Mouse (Mus musculus) heart, postnatal 0 days (tissue): ENCODE data around the gene Edem2. TPM values are rescaled to one million over a fixed set of nuclear protein-coding genes. Genes with fewer than 3 reads are reported as not detected.

ENCODE experiments used
- ATAC-seq: fragments of 200-750 bp; cut with Nextera tagmentation; 2 replicates; pipeline ENCODE4 v1.8.0; 2017; ENCODE audit warnings: low read depth, moderate number of reproducible peaks, moderate library complexity; ENCODE audit not compliant: insufficient read depth
- DNase-seq: peaks from one replicate; pipeline ENCODE4 v3.0.0-alpha.2; 2016; ENCODE audit warnings: low spot score
- H3K27ac ChIP-seq: fragments of 300-500 bp; sonication (generic); 2 replicates; pipeline ENCODE4 v1.5.1; 2014; ENCODE audit warnings: low read depth, mild to moderate bottlenecking
- H3K27me3 ChIP-seq: fragments of 300-500 bp; sonication (generic); 2 replicates; pipeline ENCODE4 v1.6.1; 2014; ENCODE audit warnings: low read length, mixed read lengths; ENCODE audit not compliant: control insufficient read depth, insufficient read depth
- H3K36me3 ChIP-seq: fragments of 300-500 bp; sonication (generic); replicated peaks from 2 replicates; pipeline ENCODE4 v1.6.1; 2014; ENCODE audit warnings: low read length, mixed read lengths; ENCODE audit not compliant: control insufficient read depth, insufficient read depth
- H3K4me1 ChIP-seq: fragments of 300-500 bp; sonication (generic); 2 replicates; pipeline ENCODE4 v1.6.1; 2014; ENCODE audit warnings: antibody characterized with exemption; ENCODE audit not compliant: control insufficient read depth, insufficient read depth
- H3K4me2 ChIP-seq: fragments of 300-500 bp; sonication (generic); 2 replicates; pipeline ENCODE4 v1.6.1; 2014; ENCODE audit warnings: low read depth, mild to moderate bottlenecking, low read length, moderate library complexity
- H3K4me3 ChIP-seq: fragments of 300-500 bp; sonication (generic); 2 replicates; pipeline ENCODE4 v1.5.1; 2014; ENCODE audit warnings: low read depth, low read length
- H3K9ac ChIP-seq: fragments of 300-500 bp; sonication (generic); replicated peaks from 2 replicates; pipeline ENCODE4 v1.6.1; 2014; ENCODE audit warnings: low read depth, low read length, mixed read lengths
- H3K9me3 ChIP-seq: fragments of 300-500 bp; sonication (generic); replicated peaks from 2 replicates; pipeline ENCODE4 v1.6.1; 2016; ENCODE audit warnings: low read length; ENCODE audit not compliant: control insufficient read depth
- CTCF ChIP-seq: IDR thresholded peaks from 2 replicates; pipeline ENCODE4 v1.5.1; 2016; ENCODE audit warnings: antibody characterized with exemption, control low read depth, low read depth
- EP300 ChIP-seq: IDR thresholded peaks from 2 replicates; pipeline ENCODE4 v1.6.1; 2016; ENCODE audit warnings: antibody characterized with exemption, low read depth
- WGBS: fragments of 180-500 bp; shearing (Covaris S2); extraction: QIAGEN DNeasy Blood & Tissue Kit; methylation state at CpG from one replicate; pipeline ENCODE4 v1.1.7; 2014; 5-methylcytosine and 5-hydroxymethylcytosine counted together
- polyA plus RNA-seq: library from polyadenylated mRNA; unstranded; fragments of >200 nt; fragmentation: Nextera tagmentation; extraction: Ambion mirVana; gene quantifications from 2 replicates; pipeline ENCODE4 v1.2.1, GENCODE M21; 2015
- total RNA-seq: library from RNA; depleted of rRNA; stranded (reverse); fragments of >200 nt; gene quantifications from 2 replicates; pipeline ENCODE4 v1.2.3, GENCODE M21; 2014; ENCODE audit warnings: low replicate concordance

Edem2 gene
- total and polyA plus RNA-seq, 2 experiments from 2014 or later: 9.7 to 14.8 TPM

DNA sequence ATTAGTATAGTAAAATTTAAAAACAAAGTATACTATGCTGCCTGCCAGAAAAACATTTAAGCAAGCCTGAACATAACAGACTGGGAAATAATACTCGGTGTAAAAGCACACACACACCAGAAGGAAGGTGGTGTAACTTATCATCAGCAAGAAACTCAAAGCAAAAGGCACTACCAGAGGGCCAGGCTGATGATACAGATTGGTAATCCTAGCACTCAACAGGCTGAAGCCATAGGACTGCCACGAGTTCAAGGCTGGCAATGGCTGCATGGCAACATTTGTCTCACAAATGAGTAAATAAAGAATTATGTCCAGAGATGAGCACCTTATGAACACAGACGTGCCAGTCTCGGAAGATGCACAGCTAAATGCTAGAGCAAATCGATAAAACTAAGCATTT is 45.5 kb downstream of the Edem2 start:
- no peak for TF ChIP-seq EP300
- Histone ChIP-seq H3K27ac (no peak overlapping the region), H3K4me1 (peaks cover 7% of the 10 kb centered on the region; the same call in 1 of the 2 replicates), H3K4me2 (no peak overlapping the region), H3K36me3 (no peaks in the 10 kb centered on the region; the same call in 1 of the 2 replicates), H3K9ac (no peak overlapping the region), H3K27me3 (no peaks in the 10 kb centered on the region), H3K4me3 (no peak overlapping the region), H3K9me3 (no peaks in the 10 kb centered on the region)
- 92% methylated on average over 5 of the region's 5 CpGs for WGBS
- ATAC-seq: no peak
- no peak for DNase-seq

GRCm38 (mm10) chr2:155683137-155683536 is 46.1 kb downstream of the Edem2 start:
- TF ChIP-seq CTCF (no peak), EP300 (no peak)
- 71% methylated on average over 3 of the region's 3 CpGs for WGBS
- Histone ChIP-seq H3K9me3 (no peaks in the 10 kb centered on the region), H3K36me3 (no peaks in the 10 kb centered on the region; the same call in 1 of the 2 replicates), H3K4me3 (no peak overlapping the region), H3K27me3 (no peaks in the 10 kb centered on the region), H3K9ac (no peak overlapping the region), H3K4me2 (no peak overlapping the region), H3K27ac (no peak overlapping the region), H3K4me1 (peaks cover 7% of the 10 kb centered on the region; the same call in 1 of the 2 replicates)
- ATAC-seq (no peak), DNase-seq (no peak)

DNA sequence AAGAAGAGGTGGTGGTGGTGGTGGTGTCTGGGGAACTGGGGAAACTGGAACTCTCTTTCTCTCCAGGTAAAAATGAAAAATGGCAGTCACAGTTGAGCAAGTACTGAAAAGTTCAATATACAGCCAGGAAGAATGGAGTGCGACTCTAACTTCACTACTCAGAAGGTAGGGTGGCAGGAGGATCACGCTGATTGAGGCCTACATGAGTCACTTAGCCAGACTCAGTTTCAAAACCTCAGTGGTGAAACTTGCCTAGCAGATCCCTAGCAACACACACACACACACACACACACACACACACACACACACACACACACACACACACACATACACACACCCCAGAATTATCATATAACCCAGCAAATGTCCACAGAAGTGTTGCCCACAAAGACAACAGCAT is 47.4 kb downstream of the Edem2 start:
- no peaks in the 10 kb centered on the region; the same call in 1 of the 2 replicates for H3K36me3 ChIP-seq
- no peak overlapping the region for H3K4me2 ChIP-seq
- 80% methylated on average over 2 of the region's 2 CpGs for WGBS
- TF ChIP-seq CTCF: no peak
- no peak for ATAC-seq
- H3K4me1 ChIP-seq: peaks cover 7% of the 10 kb centered on the region; the same call in 1 of the 2 replicates
- no peaks in the 10 kb centered on the region for H3K27me3 ChIP-seq
- H3K4me3 ChIP-seq: no peak overlapping the region
- no peak overlapping the region for H3K27ac ChIP-seq
- no peaks in the 10 kb centered on the region for H3K9me3 ChIP-seq
- H3K9ac ChIP-seq: no peak overlapping the region
- no peak for DNase-seq

- DNase-seq (no peak), ATAC-seq (no peak)
- Histone ChIP-seq H3K36me3 (no peaks in the 10 kb centered on the region; the same call in 1 of the 2 replicates), H3K4me1 (peaks cover 2% of the 10 kb centered on the region; the same call in 1 of the 2 replicates), H3K9ac (no peak overlapping the region), H3K27ac (no peak overlapping the region), H3K9me3 (no peaks in the 10 kb centered on the region), H3K4me2 (no peak overlapping the region), H3K27me3 (no peaks in the 10 kb centered on the region), H3K4me3 (no peak overlapping the region)
- TF ChIP-seq EP300 (no peak), CTCF (no peak)
- 77% methylated on average over 8 of the region's 8 CpGs for WGBS
These were observed 48.1 kb downstream of the Edem2 start for GRCm38 (mm10) chr2:155681194-155681593.

GRCm38 (mm10) chr2:155680591-155680990 is 48.7 kb downstream of the Edem2 start:
- H3K9me3 ChIP-seq: no peaks in the 10 kb centered on the region
- no peak overlapping the region for H3K4me3 ChIP-seq
- H3K4me1 ChIP-seq: no peaks in the 10 kb centered on the region
- H3K27me3 ChIP-seq: no peaks in the 10 kb centered on the region
- H3K4me2 ChIP-seq: no peak overlapping the region
- DNase-seq (no peak), ATAC-seq (no peak)
- H3K9ac ChIP-seq: no peak overlapping the region
- 65% methylated on average over 5 of the region's 5 CpGs for WGBS
- TF ChIP-seq CTCF (no peak), EP300 (no peak)
- H3K36me3 ChIP-seq: no peaks in the 10 kb centered on the region; the same call in 1 of the 2 replicates
- no peak overlapping the region for H3K27ac ChIP-seq

- Histone ChIP-seq H3K9me3 (no peaks in the 10 kb centered on the region), H3K27ac (peak overlapping the region; percentile 46; the same call in 1 of the 2 replicates), H3K27me3 (no peaks in the 10 kb centered on the region), H3K36me3 (no peaks in the 10 kb centered on the region), H3K4me3 (no peak overlapping the region), H3K4me2 (no peak overlapping the region; the same call in 1 of the 2 replicates), H3K4me1 (no peaks in the 10 kb centered on the region), H3K9ac (no peak overlapping the region)
- ATAC-seq: no peak
- no peak for DNase-seq
- WGBS: 85% methylated on average over 4 of the region's 4 CpGs
- TF ChIP-seq CTCF (no peak), EP300 (no peak)
These were observed 49.6 kb downstream of the Edem2 start for GRCm38 (mm10) chr2:155679586-155680110.
